Mouse (Mus musculus) testis, adult 2 months (tissue): Measurements from ENCODE around the gene Ttc7.

Experiments
- CTCF ChIP-seq: fragments of 200-500 bp; IDR thresholded peaks from 2 replicates; pipeline ENCODE4 v1.5.1; 2012; ENCODE audit warnings: low read depth, mild to moderate bottlenecking, inconsistent platforms, low read length, moderate library complexity; ENCODE audit not compliant: control insufficient read depth, insufficient read depth, insufficient replicate concordance
- POLR2A ChIP-seq: fragments of 200-500 bp; IDR thresholded peaks from 2 replicates; pipeline ENCODE4 v1.6.1; 2012; ENCODE audit warnings: low read depth, mild to moderate bottlenecking, inconsistent platforms, low read length, moderate library complexity; ENCODE audit not compliant: control insufficient read depth

DNA sequence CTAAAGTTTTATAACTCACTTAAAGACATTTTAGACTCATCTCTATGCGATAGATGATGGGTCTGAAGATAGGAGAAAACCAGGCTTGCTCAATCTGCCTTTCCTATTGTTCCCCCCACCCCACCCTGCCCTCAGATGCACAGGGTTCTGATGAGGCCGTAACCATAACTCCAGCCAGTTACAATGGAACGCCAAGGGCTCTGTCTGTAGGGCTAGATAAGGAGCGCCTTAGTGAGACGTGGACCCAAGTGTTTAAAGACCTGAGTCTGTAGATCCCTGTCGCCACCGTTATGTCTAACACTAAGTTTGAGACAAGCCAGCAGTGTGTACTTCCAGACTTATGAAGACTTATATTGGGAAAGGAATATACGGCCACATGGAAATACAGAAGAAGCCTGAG lies 72.8 kb downstream of the Ttc7 start:
- no peak for TF ChIP-seq CTCF
- no peak for TF ChIP-seq POLR2A
